Mouse (Mus musculus) ES-Bruce4 (cell line): ENCODE measurements around the gene Cdc42bpa.

Experiments
- CTCF ChIP-seq: IDR thresholded peaks from one replicate; pipeline ENCODE4 v1.8.1; 2011; ENCODE audit warnings: low read depth, low read length
- POLR2A ChIP-seq: IDR thresholded peaks from one replicate; pipeline ENCODE4 v1.8.1; 2011; ENCODE audit warnings: low read length; ENCODE audit not compliant: insufficient read depth

DNA sequence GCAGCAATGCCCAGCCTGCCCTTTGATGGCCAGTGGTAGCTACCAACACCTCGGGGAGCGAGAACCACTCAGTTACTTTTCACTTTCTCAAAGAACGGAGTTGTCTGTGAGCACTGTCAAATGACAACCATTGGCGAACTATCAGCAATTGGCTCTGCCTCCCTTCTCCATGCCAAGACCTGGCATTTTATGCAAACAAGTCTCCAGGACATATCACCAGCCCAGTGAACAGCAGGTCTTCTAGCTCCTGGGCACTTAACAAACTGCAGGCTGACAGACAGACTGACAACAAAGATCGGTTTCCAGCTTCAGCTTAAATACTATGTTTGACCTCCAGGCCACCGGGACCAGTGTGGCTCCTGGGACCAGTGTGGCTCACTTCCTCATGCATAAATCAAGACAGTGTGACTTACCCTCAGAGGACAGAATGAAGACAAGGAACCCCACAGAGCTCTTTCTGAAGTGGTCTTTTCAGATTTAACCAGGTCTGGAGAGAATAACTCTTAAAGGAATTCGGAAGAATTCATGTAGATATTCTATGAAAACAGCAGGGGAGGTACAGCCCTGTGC is 231.5 kb downstream of the Cdc42bpa start:
- TF ChIP-seq CTCF (no peak), POLR2A (no peak)
